Mouse (Mus musculus) small intestine, adult 2 months (tissue): Measurements from ENCODE around the gene Il34. TPM values are rescaled to one million over a fixed set of nuclear protein-coding genes. Genes with fewer than 3 reads are reported as not detected.

Experiments
- H3K27ac ChIP-seq: fragments of 200-500 bp; 2 replicates; pipeline ENCODE4 v1.5.1; 2012; ENCODE audit warnings: low read depth, low read length, control low read depth, inconsistent platforms; ENCODE audit not compliant: insufficient read depth
- H3K27me3 ChIP-seq: fragments of 200-500 bp; 2 replicates; pipeline ENCODE4 v1.6.1; 2012; ENCODE audit warnings: mild to moderate bottlenecking, moderate library complexity, low read length, inconsistent platforms; ENCODE audit not compliant: control insufficient read depth, insufficient read depth
- H3K36me3 ChIP-seq: fragments of 200-500 bp; 2 replicates; pipeline ENCODE4 v1.6.1; 2012; ENCODE audit warnings: mild to moderate bottlenecking, low read length, control low read depth, inconsistent platforms; ENCODE audit not compliant: control insufficient read depth, insufficient read depth
- H3K4me1 ChIP-seq: fragments of 200-500 bp; 2 replicates; pipeline ENCODE4 v1.6.1; 2012; ENCODE audit warnings: low read length, inconsistent platforms, mixed read lengths; ENCODE audit not compliant: control insufficient read depth, insufficient read depth, insufficient read length
- H3K4me3 ChIP-seq: fragments of 200-500 bp; 2 replicates; pipeline ENCODE4 v1.5.1; 2012; ENCODE audit warnings: low read depth, mild to moderate bottlenecking, control low read depth, inconsistent platforms, low read length, moderate library complexity
- CTCF ChIP-seq: fragments of 200-500 bp; IDR thresholded peaks from 2 replicates; pipeline ENCODE4 v1.5.1; 2012; ENCODE audit warnings: low read depth, mild to moderate bottlenecking, control low read depth, inconsistent platforms, low read length, moderate library complexity, mixed read lengths; ENCODE audit not compliant: insufficient replicate concordance, insufficient read length; ENCODE audit errors: extremely low read depth
- POLR2A ChIP-seq: fragments of 200-500 bp; IDR thresholded peaks from 2 replicates; pipeline ENCODE4 v1.6.1; 2012; ENCODE audit warnings: low read depth, mild to moderate bottlenecking, control low read depth, inconsistent platforms, low read length, moderate library complexity
- WGBS: fragments of 180-500 bp; shearing (Covaris S2); methylation state at CpG from one replicate; pipeline ENCODE4 v1.1.7; 2018; 5-methylcytosine and 5-hydroxymethylcytosine counted together
- polyA plus RNA-seq: library from polyadenylated mRNA; depleted of rRNA; stranded (reverse); fragments of >200 nt; gene quantifications from 2 replicates; pipeline ENCODE4 v1.2.3, GENCODE M21; 2012

The Il34 gene
- polyA plus RNA-seq, 1 experiment = 16.7 TPM

- TF ChIP-seq POLR2A = no peak
- no peak for TF ChIP-seq CTCF
- 50% methylated on average over 3 of the region's 3 CpGs for WGBS
- no peaks in the 10 kb centered on the region for H3K27me3 ChIP-seq
- peaks cover 41% of the 10 kb centered on the region for H3K36me3 ChIP-seq
- no peaks in the 10 kb centered on the region; the same call in 1 of the 2 replicates for H3K4me1 ChIP-seq
- H3K4me3 ChIP-seq = no peak overlapping the region
- H3K27ac ChIP-seq = no peak overlapping the region
Observed at GRCm38 (mm10) chr8:110844941-110845340, 39.2 kb upstream of the Il34 start.

- Histone ChIP-seq H3K4me3 (no peak overlapping the region), H3K27me3 (no peaks in the 10 kb centered on the region), H3K4me1 (no peaks in the 10 kb centered on the region; the same call in 1 of the 2 replicates), H3K27ac (no peak overlapping the region), H3K36me3 (peaks cover 50% of the 10 kb centered on the region)
- TF ChIP-seq CTCF (no peak), POLR2A (no peak)
- WGBS = 52% methylated on average over 5 of the region's 5 CpGs
Observed at GRCm38 (mm10) chr8:110843207-110843606, 37.5 kb upstream of the Il34 start.

GRCm38 (mm10) chr8:110842012-110842574, 36.4 kb upstream of the Il34 start:
- Histone ChIP-seq H3K27ac (no peak overlapping the region), H3K27me3 (no peaks in the 10 kb centered on the region), H3K4me3 (no peak overlapping the region), H3K4me1 (no peaks in the 10 kb centered on the region), H3K36me3 (peaks cover 60% of the 10 kb centered on the region)
- WGBS = 79% methylated on average over 3 of the region's 3 CpGs
- no peak for TF ChIP-seq POLR2A
- TF ChIP-seq CTCF = no peak

- H3K4me1 ChIP-seq = no peaks in the 10 kb centered on the region
- H3K36me3 ChIP-seq = peaks cover 72% of the 10 kb centered on the region
- WGBS = 49% methylated on average over 3 of the region's 3 CpGs
- no peak for TF ChIP-seq POLR2A
- no peak for TF ChIP-seq CTCF
- H3K4me3 ChIP-seq = no peak overlapping the region
- H3K27ac ChIP-seq = no peak overlapping the region
- no peaks in the 10 kb centered on the region for H3K27me3 ChIP-seq
Observed at GRCm38 (mm10) chr8:110831956-110832355, 26.2 kb upstream of the Il34 start.

- TF ChIP-seq POLR2A (no peak), CTCF (no peak)
- H3K4me3 ChIP-seq = no peak overlapping the region
- H3K4me1 ChIP-seq = no peaks in the 10 kb centered on the region
- peaks cover 76% of the 10 kb centered on the region for H3K36me3 ChIP-seq
- no peaks in the 10 kb centered on the region for H3K27me3 ChIP-seq
- H3K27ac ChIP-seq = no peak overlapping the region
- WGBS = 72% methylated on average over 3 of the region's 3 CpGs
Observed at GRCm38 (mm10) chr8:110828511-110828910, 22.8 kb upstream of the Il34 start.

- H3K4me1 ChIP-seq = no peaks in the 10 kb centered on the region
- H3K36me3 ChIP-seq = peaks cover 80% of the 10 kb centered on the region
- no peaks in the 10 kb centered on the region for H3K27me3 ChIP-seq
- 63% methylated on average over 1 of the region's 1 CpGs for WGBS
- H3K27ac ChIP-seq = no peak overlapping the region
- no peak for TF ChIP-seq CTCF
- TF ChIP-seq POLR2A = no peak
- no peak overlapping the region for H3K4me3 ChIP-seq
Observed at GRCm38 (mm10) chr8:110824861-110825260, 19.1 kb upstream of the Il34 start.

GRCm38 (mm10) chr8:110821960-110822359, 16.2 kb upstream of the Il34 start:
- Histone ChIP-seq H3K36me3 (peaks cover 84% of the 10 kb centered on the region), H3K4me1 (no peaks in the 10 kb centered on the region), H3K4me3 (no peak overlapping the region), H3K27me3 (no peaks in the 10 kb centered on the region), H3K27ac (no peak overlapping the region)
- 69% methylated on average over 3 of the region's 3 CpGs for WGBS
- no peak for TF ChIP-seq CTCF
- no peak for TF ChIP-seq POLR2A
